Mouse (Mus musculus) bone marrow, adult 2 months (tissue): ENCODE data around the gene Dnaja4.

Source experiments
- CTCF ChIP-seq: fragments of 200-500 bp; IDR thresholded peaks from 2 replicates; pipeline ENCODE4 v1.5.1; 2011; ENCODE audit warnings: low read length, control low read depth; ENCODE audit not compliant: control insufficient read depth, insufficient read depth
- POLR2A ChIP-seq: fragments of 200-500 bp; IDR thresholded peaks from 2 replicates; pipeline ENCODE4 v1.6.1; 2011; ENCODE audit warnings: low read depth, mild to moderate bottlenecking, control low read depth, low read length, borderline replicate concordance; ENCODE audit not compliant: control insufficient read depth

GRCm38 (mm10) chr9:54736284-54736701, 37.6 kb downstream of the Dnaja4 start:
- TF ChIP-seq CTCF (peak; percentile 76), POLR2A (no peak)
